Mouse (Mus musculus): ENCODE results near the gene Ezh1. TPM values are rescaled to one million over a fixed set of nuclear protein-coding genes. Genes with fewer than 3 reads are reported as not detected.
A peak's percentile ranks its signal among the peaks of the same experiment; 100 is the strongest.

Gene Ezh1
- polyA plus RNA-seq, 1 experiment from 2014 or later: 10.2 TPM

DNA sequence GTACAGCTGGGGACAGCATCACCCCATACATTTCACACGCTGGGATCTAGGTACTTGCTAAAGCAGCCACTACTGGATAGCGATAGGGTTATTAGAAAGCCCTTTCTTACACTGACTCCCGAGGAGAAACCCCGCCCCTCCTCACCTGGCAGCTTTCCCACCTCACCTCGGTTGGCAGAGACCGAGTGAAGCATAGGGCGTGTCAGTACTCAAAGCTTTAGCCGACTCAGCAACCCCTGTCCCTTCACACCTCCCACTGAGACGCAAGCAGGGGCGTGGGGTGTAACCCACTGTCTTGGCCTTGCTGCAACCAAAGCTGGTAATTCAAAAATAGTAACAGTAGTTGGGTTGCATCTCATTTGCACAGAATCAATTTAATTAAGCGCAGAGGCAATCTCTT is 53.2 kb downstream of the Ezh1 start:
- WGBS: 4% methylated on average over 11 of the region's 11 CpGs
- Histone ChIP-seq H3K4me1 (peaks cover 94% of the 10 kb centered on the region), H3K36me3 (replicated peaks) (peaks cover under 1% of the 10 kb centered on the region; the same call in 1 of the 2 replicates), H3K9me3 (no peaks in the 10 kb centered on the region), H3K27me3 (ENCODE audit: poor library complexity, severe bottlenecking) (peaks cover 96% of the 10 kb centered on the region), H3K4me3 (0 out of 2 replicates have a peak overlapping the region, but pooled peaks have one; percentile 13), H3K27ac (no peak overlapping the region)
- DNase-seq (ENCODE audit: extremely low spot score, low spot score): no peak

DNA sequence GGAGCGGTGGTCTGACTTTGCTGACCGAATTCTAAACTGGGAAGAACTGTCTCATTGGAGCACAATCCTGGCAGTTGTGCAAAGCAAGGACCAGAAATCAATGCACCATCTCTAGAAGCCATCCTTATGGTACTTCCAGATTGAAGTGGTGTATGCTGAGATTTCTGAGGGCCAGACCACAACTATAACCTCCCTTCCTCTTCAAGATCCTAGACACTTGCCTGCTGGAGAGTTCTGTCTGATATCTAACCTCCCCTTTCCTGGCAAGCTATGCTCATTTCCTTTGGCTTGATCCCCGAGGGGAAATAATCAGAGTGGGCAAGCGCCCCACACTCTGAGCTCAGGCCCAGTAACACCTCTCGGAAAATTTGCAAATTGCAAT is 53.8 kb downstream of the Ezh1 start:
- Histone ChIP-seq H3K27me3 (ENCODE audit: poor library complexity, severe bottlenecking) (peaks cover 96% of the 10 kb centered on the region), H3K36me3 (replicated peaks) (peaks cover 7% of the 10 kb centered on the region), H3K4me1 (peaks cover 92% of the 10 kb centered on the region), H3K4me3 (peak overlapping the region; percentile 71), H3K27ac (peak overlapping the region; percentile 79), H3K9me3 (no peaks in the 10 kb centered on the region)
- WGBS: 14% methylated on average over 5 of the region's 5 CpGs
- no peak for DNase-seq (ENCODE audit: extremely low spot score, low spot score)

DNA sequence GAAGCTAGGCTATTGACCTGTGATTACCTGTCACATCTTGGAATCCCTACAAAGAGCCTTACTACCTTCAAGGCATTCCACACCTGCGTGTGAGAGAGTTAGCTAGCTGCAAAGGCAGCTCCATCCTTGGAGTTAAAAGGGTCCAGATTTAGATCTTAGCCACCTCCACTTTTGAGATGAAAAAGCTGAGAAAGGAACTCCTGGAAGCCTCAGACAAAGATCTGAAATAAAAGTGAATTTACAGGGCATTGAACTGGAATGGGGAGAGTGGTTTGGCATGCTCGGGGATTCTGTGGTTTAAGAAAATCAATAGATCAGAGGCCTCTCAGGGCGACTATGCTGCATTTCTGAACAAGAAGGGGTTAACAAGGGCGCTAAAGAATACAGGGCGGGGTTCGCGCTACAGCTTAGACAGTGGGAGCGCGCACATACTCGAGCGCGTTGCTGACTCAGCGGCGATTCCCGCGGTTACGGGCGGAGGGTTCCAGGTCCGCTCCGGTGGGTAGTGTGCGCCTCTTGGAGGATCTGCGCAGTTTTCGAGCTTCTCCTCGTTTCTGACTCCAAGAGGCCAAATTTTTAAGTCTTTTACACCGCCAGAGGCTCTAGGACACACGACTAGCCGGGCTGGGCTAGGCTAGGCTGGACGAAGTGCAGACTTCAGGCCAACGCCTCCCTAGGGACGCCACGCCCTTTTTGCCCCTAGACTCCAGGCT is 54.4 kb downstream of the Ezh1 start:
- Histone ChIP-seq H3K27ac (peak overlapping the region; percentile 79), H3K4me1 (peaks cover 87% of the 10 kb centered on the region), H3K27me3 (ENCODE audit: poor library complexity, severe bottlenecking) (peaks cover 96% of the 10 kb centered on the region), H3K9me3 (no peaks in the 10 kb centered on the region), H3K36me3 (replicated peaks) (peaks cover 13% of the 10 kb centered on the region), H3K4me3 (peak overlapping the region; percentile 71)
- WGBS: under 1% methylated on average over 31 of the region's 31 CpGs
- DNase-seq (ENCODE audit: extremely low spot score, low spot score): peak; percentile 78

DNA sequence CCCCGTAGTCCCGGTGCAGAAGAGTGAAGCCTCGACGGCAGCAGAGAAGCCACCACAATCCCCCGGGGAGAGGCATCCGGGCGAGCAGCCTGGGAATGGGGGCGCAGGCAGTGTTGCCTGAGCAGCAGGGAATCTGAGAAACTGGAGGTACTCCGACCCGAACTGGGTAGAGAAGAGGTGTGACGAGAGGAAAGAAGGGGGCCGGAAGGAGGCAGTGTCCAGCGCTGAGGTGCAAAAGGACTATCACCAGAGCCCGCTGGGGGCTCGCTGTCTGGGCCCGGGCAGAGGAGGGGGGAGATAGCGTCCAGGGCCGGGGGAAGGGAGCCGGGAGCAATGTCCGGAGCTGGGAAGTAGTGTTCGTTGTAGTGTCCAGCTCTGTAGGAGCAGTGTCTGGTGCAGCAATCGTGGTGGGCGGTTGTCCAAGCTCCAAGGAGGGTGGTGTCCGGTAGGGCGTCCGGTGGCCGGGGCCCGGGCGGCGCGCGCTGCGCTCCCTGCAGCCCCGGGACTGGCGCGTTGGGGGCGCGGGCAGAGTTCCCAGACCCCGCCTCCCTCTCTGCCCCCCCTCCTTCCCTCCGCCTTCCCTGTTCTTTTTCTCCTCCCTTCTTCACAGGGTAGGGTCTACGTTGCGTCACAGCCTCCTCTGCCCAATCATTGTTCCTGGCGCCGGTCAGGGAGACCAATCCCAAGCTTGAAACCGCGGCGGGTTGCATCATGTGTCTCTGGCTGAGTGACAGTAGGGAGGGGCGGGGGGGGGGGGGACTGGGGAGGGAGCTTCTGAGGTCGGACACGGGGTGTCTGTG is 55.3 kb downstream of the Ezh1 start, which contains the start of gene Plekhh3:
Plekhh3 (minus strand) TSS at position 541 of the 800 bp plus-strand sequence.
- WGBS: under 1% methylated on average over 50 of the region's 50 CpGs
- H3K4me1 ChIP-seq: peaks cover 81% of the 10 kb centered on the region
- DNase-seq (ENCODE audit: extremely low spot score, low spot score): peak; percentile 98

DNA sequence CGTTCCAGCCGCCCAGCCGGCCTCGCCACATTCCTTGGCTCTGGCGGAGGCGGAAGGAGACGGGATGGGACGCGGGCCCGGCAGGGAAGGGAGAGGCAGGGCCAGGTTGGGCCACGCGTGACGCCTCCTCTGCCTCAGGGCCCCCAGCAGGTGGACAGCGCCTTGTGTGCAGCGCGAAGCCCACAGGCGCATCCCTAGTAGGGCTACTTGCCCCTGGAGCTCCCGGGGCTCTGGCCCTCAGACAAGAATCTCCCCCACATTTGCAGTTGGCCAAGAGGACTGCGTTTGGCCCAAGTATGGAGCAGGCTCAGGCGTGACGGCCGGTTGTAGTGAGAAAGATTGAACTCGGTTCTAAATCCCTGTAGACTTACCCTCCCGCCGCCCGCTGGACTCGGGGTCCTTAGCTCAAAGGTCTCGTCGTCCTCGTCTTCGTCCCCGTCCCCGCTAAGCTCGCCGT is 55.9 kb downstream of the Ezh1 start, which contains the start of gene Cntnap1:
Cntnap1 (plus strand) TSS at position 170 of the 457 bp plus-strand sequence.
- H3K27me3 ChIP-seq (ENCODE audit: poor library complexity, severe bottlenecking): peaks cover 96% of the 10 kb centered on the region
- no peak for DNase-seq (ENCODE audit: extremely low spot score, low spot score)
- H3K36me3 ChIP-seq (replicated peaks): peaks cover 20% of the 10 kb centered on the region
- under 1% methylated on average over 35 of the region's 35 CpGs for WGBS
- no peaks in the 10 kb centered on the region for H3K9me3 ChIP-seq
- peak within 1 kb of the TSS; percentile 82 for H3K27ac ChIP-seq
- H3K4me3 ChIP-seq: peak within 1 kb of the TSS; percentile 71
- peaks cover 77% of the 10 kb centered on the region for H3K4me1 ChIP-seq

More for the DNA sequence above, 55.3 kb downstream of the Ezh1 start, which contains the start of gene Plekhh3:
- Histone ChIP-seq H3K9me3 (no peaks in the 10 kb centered on the region), H3K4me3 (peak within 1 kb of the TSS; percentile 71), H3K27me3 (ENCODE audit: poor library complexity, severe bottlenecking) (peaks cover 96% of the 10 kb centered on the region), H3K36me3 (replicated peaks) (peaks cover 19% of the 10 kb centered on the region), H3K27ac (peak within 1 kb of the TSS; percentile 82)

DNA sequence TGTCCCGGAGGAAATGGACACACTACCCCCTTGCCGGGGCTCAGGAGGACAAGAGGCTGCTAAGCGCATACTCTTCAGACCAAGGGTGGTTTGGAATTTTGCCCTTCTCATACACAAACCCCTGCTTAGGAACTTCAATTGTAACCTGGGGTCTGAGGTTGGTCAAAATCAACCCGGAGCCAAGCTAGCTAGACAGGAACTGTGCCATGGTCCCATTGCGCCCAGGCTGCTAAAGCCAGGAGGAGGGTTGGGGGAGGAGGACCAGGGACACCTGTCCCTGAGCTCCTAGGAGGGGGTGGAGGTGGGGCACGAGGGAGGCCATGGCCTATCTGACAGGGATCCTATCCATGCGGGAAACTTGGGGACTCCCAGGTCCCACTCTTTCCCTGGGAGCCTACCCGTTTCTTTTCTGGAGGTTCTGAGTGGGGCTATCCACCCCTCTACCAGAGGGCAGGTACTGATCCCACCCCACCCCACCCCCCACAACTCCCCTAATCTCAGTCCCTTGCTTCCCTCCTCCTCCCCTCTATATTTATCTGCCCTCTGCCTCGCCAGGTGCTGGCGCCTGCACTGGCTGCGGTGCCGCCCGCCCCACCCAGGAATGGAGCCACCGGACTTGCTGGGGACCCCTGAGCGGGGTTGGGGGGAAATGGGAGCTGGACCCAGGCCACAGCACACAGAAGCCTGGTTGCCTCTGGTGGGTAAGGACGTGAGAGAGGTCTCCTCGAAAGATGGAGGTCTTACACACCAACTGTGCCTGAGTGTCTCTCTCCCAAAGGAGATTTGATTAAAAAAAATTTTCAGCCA is 56.8 kb downstream of the Ezh1 start:
- H3K4me3 ChIP-seq: peak overlapping the region; percentile 71
- H3K27me3 ChIP-seq (ENCODE audit: poor library complexity, severe bottlenecking): peaks cover 96% of the 10 kb centered on the region
- WGBS: 12% methylated on average over 17 of the region's 17 CpGs
- peaks cover 77% of the 10 kb centered on the region for H3K4me1 ChIP-seq
- H3K9me3 ChIP-seq: no peaks in the 10 kb centered on the region
- peaks cover 20% of the 10 kb centered on the region for H3K36me3 ChIP-seq (replicated peaks)
- DNase-seq (ENCODE audit: extremely low spot score, low spot score): no peak
- H3K27ac ChIP-seq: no peak overlapping the region

DNA sequence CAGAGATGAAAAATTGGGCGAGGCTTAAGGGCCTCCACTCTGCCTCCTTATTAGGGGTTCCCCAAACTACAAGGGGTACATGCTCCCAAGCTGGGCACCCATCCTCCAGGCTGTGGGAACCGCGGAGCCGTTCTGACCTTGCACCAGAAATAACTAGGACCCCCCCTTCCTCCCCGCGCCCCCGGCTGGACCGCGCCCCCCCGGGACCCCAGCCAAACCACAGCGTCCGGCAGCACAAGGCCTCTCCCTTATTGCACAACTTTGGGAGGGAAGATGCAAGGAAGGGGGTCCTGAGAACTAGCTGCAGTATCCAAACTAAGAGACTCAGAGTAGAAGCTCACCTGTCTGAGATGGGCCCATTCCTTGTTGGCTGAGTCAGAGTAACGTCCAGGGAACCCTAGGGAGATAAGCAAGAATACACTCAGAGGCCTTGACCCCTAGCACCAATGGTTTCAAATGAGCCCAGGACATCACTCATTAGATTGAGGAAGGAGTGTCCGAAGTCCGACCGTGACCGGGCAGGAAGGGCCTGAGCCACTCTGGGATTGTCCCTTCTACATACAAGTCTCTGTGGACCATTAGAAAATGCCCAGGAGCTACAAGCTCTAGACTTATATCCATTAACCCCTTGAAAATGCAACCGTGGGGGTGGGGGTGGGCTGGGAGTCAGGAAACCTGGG is 57.8 kb downstream of the Ezh1 start:
- Histone ChIP-seq H3K36me3 (replicated peaks) (peaks cover 25% of the 10 kb centered on the region), H3K9me3 (no peaks in the 10 kb centered on the region), H3K27me3 (ENCODE audit: poor library complexity, severe bottlenecking) (peaks cover 96% of the 10 kb centered on the region), H3K27ac (no peak overlapping the region), H3K4me3 (no peak overlapping the region), H3K4me1 (peaks cover 77% of the 10 kb centered on the region)
- 62% methylated on average over 18 of the region's 18 CpGs for WGBS
- DNase-seq (ENCODE audit: extremely low spot score, low spot score): no peak

DNA sequence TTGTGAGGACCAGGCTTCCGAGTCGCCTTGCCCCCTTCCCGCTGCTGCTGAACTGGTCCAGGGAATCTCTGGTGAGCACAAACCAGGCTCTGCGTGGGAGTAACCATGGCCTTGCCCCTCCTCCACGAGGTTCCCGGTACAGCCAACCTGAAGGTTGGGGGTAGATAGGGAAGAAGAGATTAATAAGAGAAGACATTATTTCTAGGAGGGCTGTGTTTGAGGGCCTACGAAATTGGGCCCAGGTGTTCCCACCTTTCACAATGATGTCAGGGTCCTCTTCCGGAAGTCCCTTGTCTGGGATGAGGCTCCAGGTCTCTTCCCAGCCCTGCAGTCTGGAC is 58.3 kb downstream of the Ezh1 start:
- Histone ChIP-seq H3K27me3 (ENCODE audit: poor library complexity, severe bottlenecking) (peaks cover 96% of the 10 kb centered on the region), H3K36me3 (replicated peaks) (peaks cover 28% of the 10 kb centered on the region), H3K27ac (no peak overlapping the region), H3K4me1 (peaks cover 77% of the 10 kb centered on the region), H3K4me3 (no peak overlapping the region), H3K9me3 (no peaks in the 10 kb centered on the region)
- 38% methylated on average over 8 of the region's 8 CpGs for WGBS
- DNase-seq (ENCODE audit: extremely low spot score, low spot score): no peak

DNA sequence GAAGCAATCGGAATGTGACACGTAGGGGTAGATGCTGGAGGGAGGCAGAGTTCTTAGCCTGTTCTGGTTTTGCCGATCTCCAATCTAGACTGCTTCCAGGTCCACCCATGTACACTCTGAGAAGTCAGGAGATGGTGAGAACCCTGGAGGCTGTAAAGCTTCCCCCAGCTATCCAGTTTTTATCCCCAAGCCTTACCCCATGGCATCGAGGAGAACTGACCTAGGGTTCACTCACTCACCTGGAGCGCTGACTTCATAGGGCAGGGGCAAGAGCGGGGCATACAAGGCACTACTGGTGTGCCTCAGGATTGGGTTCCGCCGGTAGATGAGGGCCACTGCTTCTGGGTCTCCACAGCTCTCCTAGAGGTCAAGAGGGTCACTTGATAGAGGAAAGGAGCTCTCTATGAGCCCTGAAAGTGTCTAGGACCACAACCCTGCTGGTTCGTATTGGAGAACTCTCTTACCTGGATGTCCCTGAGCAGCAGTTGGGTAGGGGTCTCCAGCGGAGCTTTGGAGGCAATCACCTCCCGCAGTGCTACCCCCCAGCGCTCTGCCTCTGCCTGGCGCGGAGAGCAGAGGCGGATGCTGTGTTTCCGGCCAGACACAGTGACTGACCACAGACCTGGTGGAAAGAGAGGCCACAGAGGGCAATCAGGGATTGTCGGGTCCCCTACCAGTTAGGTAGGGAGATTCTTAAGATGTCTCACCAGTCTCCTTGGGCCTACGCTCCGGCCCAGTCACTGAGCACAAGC is 58.9 kb downstream of the Ezh1 start:
- Histone ChIP-seq H3K4me3 (no peak overlapping the region), H3K36me3 (replicated peaks) (peaks cover 28% of the 10 kb centered on the region), H3K9me3 (no peaks in the 10 kb centered on the region), H3K27me3 (ENCODE audit: poor library complexity, severe bottlenecking) (peaks cover 96% of the 10 kb centered on the region), H3K27ac (no peak overlapping the region), H3K4me1 (peaks cover 77% of the 10 kb centered on the region)
- WGBS: 39% methylated on average over 19 of the region's 19 CpGs
- no peak for DNase-seq (ENCODE audit: extremely low spot score, low spot score)

DNA sequence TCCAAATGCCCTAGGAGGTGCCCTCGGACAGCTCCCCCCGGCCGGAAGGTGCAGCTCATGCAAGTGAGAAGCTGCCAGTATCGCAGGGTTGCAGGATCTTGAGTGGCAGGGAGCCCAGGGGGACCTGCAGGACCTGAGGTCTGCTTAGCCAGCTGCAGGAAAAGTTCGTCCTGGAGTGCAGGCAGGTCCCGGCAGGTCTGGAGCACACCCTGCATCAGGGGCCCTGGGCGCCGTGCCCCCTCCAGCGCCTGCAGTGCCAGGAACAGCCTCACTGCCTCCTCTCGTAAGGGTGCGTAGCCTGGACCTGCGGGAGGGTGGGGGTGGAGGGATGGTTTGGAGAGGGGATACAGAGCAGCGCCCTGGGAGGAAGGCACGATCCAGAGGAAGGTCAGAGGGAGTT is 59.9 kb downstream of the Ezh1 start:
- Histone ChIP-seq H3K36me3 (replicated peaks) (peaks cover 28% of the 10 kb centered on the region), H3K4me1 (peaks cover 66% of the 10 kb centered on the region), H3K4me3 (no peak overlapping the region)

DNA sequence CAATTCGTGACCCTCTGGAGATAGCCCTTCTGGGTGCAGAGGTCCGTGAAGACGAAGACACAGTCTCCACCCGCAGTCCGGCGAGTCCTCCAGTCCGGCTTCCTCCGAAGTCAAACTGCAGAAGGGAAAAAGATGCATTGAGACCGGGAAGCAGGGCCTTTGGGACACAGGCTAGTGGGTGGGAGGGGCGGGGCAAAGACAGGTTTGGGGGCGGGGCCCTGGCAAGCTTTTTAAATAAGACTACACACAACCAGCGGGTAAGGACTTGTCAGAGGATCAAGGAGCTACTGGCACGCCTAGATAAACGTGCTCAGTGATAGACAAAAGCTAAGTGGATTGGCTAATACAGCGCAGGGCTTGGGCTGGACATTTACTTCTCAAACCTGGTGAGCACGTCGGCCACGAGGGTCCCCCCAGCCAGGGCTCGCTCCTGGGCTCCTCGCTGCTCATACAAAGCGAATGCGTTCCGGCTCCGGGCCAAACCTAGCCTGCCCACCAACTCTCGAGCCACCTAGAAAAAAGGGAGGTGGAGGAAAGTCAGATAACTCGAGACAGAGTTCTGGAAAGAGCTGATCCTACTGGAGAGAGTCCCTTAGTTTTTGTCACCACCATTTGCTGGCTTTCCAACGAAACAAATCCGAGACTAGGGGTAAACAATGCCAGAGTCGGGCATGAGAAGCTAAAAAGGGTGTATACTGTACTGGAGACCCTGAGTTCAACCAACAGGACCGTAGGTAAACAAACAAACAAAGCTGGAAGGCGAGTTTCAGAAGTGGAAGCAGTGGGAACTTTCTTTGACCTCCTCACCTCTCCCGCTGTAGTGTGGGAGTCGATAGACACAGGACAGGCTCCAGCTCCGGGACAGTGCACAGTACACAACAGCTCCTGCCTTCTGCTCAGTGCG is 61.3 kb downstream of the Ezh1 start:
- peaks cover 52% of the 10 kb centered on the region for H3K4me1 ChIP-seq
- no peak for DNase-seq (ENCODE audit: extremely low spot score, low spot score)

More for the DNA sequence above, 59.9 kb downstream of the Ezh1 start:
- Histone ChIP-seq H3K27me3 (ENCODE audit: poor library complexity, severe bottlenecking) (peaks cover 99% of the 10 kb centered on the region), H3K27ac (no peak overlapping the region), H3K9me3 (no peaks in the 10 kb centered on the region)
- DNase-seq (ENCODE audit: extremely low spot score, low spot score): no peak
- 34% methylated on average over 14 of the region's 14 CpGs for WGBS

More for the DNA sequence above, 61.3 kb downstream of the Ezh1 start:
- peaks cover 92% of the 10 kb centered on the region for H3K27me3 ChIP-seq (ENCODE audit: poor library complexity, severe bottlenecking)
- H3K4me3 ChIP-seq: peak overlapping the region; percentile 43
- no peak overlapping the region for H3K27ac ChIP-seq
- WGBS: 6% methylated on average over 35 of the region's 35 CpGs
- peaks cover 28% of the 10 kb centered on the region for H3K36me3 ChIP-seq (replicated peaks)
- H3K9me3 ChIP-seq: no peaks in the 10 kb centered on the region
